Mouse (Mus musculus) v-Abl transformed pro-B cells (cell line): ENCODE results near the gene Selenok.

Experiments used
- in situ Hi-C, 2 experiments: fragments of 400-800 bp; cut with MboI; formaldehyde crosslinking; loops; one replicate each; pipeline ENCODE4 v1.15.1; 2025; ENCODE audit not compliant: unreplicated experiment in 2 of 2

Selenok gene

DNA sequence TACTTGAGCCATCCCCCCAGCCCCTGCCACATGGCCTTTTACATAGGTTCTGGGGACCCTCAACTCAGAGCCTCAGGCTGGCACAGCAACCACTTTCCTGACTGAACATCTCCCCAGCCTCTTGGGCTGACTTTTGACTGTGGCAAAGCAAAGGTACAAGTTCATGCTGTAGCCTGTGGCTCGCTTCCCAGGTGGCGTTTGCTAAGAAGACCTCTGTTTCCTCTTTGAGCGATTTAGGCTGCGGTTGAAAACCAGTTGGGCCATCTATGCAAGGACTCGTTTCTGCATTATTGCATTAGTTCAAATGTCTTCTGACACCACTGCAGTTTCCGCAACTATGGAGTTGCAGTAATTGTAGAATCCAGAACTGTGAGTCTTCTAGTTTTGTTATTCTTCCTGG, 54.4 kb downstream of the Selenok start:
- in situ Hi-C loops, result no loop called here

DNA sequence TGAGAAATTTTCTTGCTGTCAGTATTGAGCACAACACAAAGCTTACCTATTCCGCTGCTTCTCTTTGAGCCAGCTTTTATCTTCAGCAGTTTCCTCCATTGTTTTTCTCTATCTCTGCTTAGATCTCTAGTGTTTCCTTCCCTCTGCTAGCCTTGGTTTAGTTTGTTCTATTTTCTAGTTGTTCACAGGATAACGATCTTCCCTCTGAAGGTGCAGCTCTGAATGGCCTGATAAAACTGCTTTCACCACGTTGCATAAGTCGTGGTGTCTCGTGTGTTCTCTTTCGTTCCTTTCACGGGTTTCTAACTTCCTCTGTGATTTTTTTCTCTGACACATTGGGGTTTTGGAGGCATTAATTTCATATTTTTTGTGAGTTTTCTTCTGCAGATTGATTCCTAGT, 56.3 kb downstream of the Selenok start:
- in situ Hi-C loops, result no loop called here
